Mouse (Mus musculus): ENCODE results near the gene Pole2. TPM values are rescaled to one million over a fixed set of nuclear protein-coding genes. Genes with fewer than 3 reads are reported as not detected.
"Not testable (repeated sequence)": the region's sequence is repeated elsewhere in the genome, so short reads cannot be mapped to it uniquely, and the experiment has no call there.

Pole2 gene
- polyA plus RNA-seq, 1 experiment from 2014 or later, result 37.5 TPM

- WGBS, result 89% methylated on average over 4 of the region's 4 CpGs
- H3K9me3 ChIP-seq; H3K27ac ChIP-seq; H3K36me3 ChIP-seq (replicated peaks); H3K4me3 ChIP-seq; DNase-seq (ENCODE audit: extremely low spot score, low spot score); H3K27me3 ChIP-seq (ENCODE audit: poor library complexity, severe bottlenecking); H3K4me1 ChIP-seq: not testable (repeated sequence)
Observed at GRCm38 (mm10) chr12:69163586-69163985, 64.4 kb downstream of the Pole2 start.

- not testable (repeated sequence) for H3K4me3 ChIP-seq; H3K27ac ChIP-seq; H3K9me3 ChIP-seq; H3K4me1 ChIP-seq; DNase-seq (ENCODE audit: extremely low spot score, low spot score); H3K27me3 ChIP-seq (ENCODE audit: poor library complexity, severe bottlenecking)
- WGBS, result 86% methylated on average over 2 of the region's 2 CpGs
- peaks cover 24% of the 10 kb centered on the region for H3K36me3 ChIP-seq (replicated peaks)
Observed at GRCm38 (mm10) chr12:69160677-69161076, 67.3 kb downstream of the Pole2 start.

GRCm38 (mm10) chr12:69159578-69159940, 68.4 kb downstream of the Pole2 start:
- H3K9me3 ChIP-seq, result no peaks in the 10 kb centered on the region
- H3K4me3 ChIP-seq, result peak overlapping the region; percentile 32
- H3K36me3 ChIP-seq (replicated peaks), result peaks cover 31% of the 10 kb centered on the region
- no peaks in the 10 kb centered on the region for H3K27me3 ChIP-seq (ENCODE audit: poor library complexity, severe bottlenecking)
- no peak for DNase-seq (ENCODE audit: extremely low spot score, low spot score)
- no peak overlapping the region for H3K27ac ChIP-seq
- H3K4me1 ChIP-seq, result peaks cover 9% of the 10 kb centered on the region
- 7% methylated on average over 9 of the region's 9 CpGs for WGBS

- peaks cover 32% of the 10 kb centered on the region for H3K36me3 ChIP-seq (replicated peaks)
- H3K27ac ChIP-seq, result peak within 1 kb of the TSS; percentile 97
- peak within 1 kb of the TSS; percentile 84 for H3K4me3 ChIP-seq
- peak; percentile 99 for DNase-seq (ENCODE audit: extremely low spot score, low spot score)
- under 1% methylated on average over 60 of the region's 68 CpGs for WGBS
- not testable (repeated sequence) for H3K27me3 ChIP-seq (ENCODE audit: poor library complexity, severe bottlenecking); H3K4me1 ChIP-seq; H3K9me3 ChIP-seq
Observed at GRCm38 (mm10) chr12:69158765-69159577, 69.0 kb downstream of the Pole2 start, which contains the start of gene Rps29. Gene Rps29 (minus strand): TSS chr12:69159186.

- WGBS, result under 1% methylated on average over 19 of the region's 19 CpGs
- Histone ChIP-seq H3K4me1 (peaks cover 9% of the 10 kb centered on the region), H3K4me3 (peak overlapping the region; percentile 84), H3K27ac (peak overlapping the region; percentile 97), H3K27me3 (ENCODE audit: poor library complexity, severe bottlenecking) (no peaks in the 10 kb centered on the region), H3K9me3 (no peaks in the 10 kb centered on the region), H3K36me3 (replicated peaks) (peaks cover 32% of the 10 kb centered on the region)
- DNase-seq (ENCODE audit: extremely low spot score, low spot score), result no peak
Observed at GRCm38 (mm10) chr12:69158366-69158764, 69.6 kb downstream of the Pole2 start.

- no peak overlapping the region for H3K27ac ChIP-seq
- H3K27me3 ChIP-seq (ENCODE audit: poor library complexity, severe bottlenecking), result no peaks in the 10 kb centered on the region
- peak overlapping the region; percentile 84; the same call in 1 of the 2 replicates for H3K4me3 ChIP-seq
- peaks cover 9% of the 10 kb centered on the region for H3K4me1 ChIP-seq
- no peak for DNase-seq (ENCODE audit: extremely low spot score, low spot score)
- no peaks in the 10 kb centered on the region for H3K9me3 ChIP-seq
- 92% methylated on average over 2 of the region's 2 CpGs for WGBS
- peaks cover 32% of the 10 kb centered on the region for H3K36me3 ChIP-seq (replicated peaks)
Observed at GRCm38 (mm10) chr12:69157107-69157506, 70.9 kb downstream of the Pole2 start.

- Histone ChIP-seq H3K9me3 (no peaks in the 10 kb centered on the region), H3K27ac (no peak overlapping the region), H3K36me3 (replicated peaks) (peaks cover 32% of the 10 kb centered on the region), H3K27me3 (ENCODE audit: poor library complexity, severe bottlenecking) (no peaks in the 10 kb centered on the region), H3K4me3 (no peak overlapping the region), H3K4me1 (peaks cover 9% of the 10 kb centered on the region)
- DNase-seq (ENCODE audit: extremely low spot score, low spot score), result no peak
- WGBS, result 84% methylated on average over 4 of the region's 4 CpGs
Observed at GRCm38 (mm10) chr12:69156436-69156835, 71.6 kb downstream of the Pole2 start.

GRCm38 (mm10) chr12:69155923-69156322, 72.1 kb downstream of the Pole2 start:
- H3K27me3 ChIP-seq (ENCODE audit: poor library complexity, severe bottlenecking), result no peaks in the 10 kb centered on the region
- H3K27ac ChIP-seq, result no peak overlapping the region
- H3K4me1 ChIP-seq, result peaks cover 9% of the 10 kb centered on the region
- H3K9me3 ChIP-seq, result no peaks in the 10 kb centered on the region
- WGBS, result 92% methylated on average over 2 of the region's 2 CpGs
- H3K36me3 ChIP-seq (replicated peaks), result peaks cover 32% of the 10 kb centered on the region
- no peak for DNase-seq (ENCODE audit: extremely low spot score, low spot score)
- H3K4me3 ChIP-seq, result no peak overlapping the region

Small RNAs within 50 kb of the gene (microRNA-seq; reads per million reads assigned to microRNA genes)
- gene Gm47287, result not detected
- gene Gm47295, result 0.90 reads per million

Other genes starting within 250 kb of the Pole2 start
- gene Rps29, start 69.0 kb downstream of the Pole2 start, polyA plus RNA-seq (2016; fragmentation: Nextera tagmentation; extraction: Ambion mirVana), result 1,386 and 1,412 TPM in 2 replicates
- 37.1 and 41.2 TPM in 2 replicates for gene Lrr1, start 59.4 kb downstream of the Pole2 start, polyA plus RNA-seq (2016; fragmentation: Nextera tagmentation; extraction: Ambion mirVana)
- 567 and 576 TPM in 2 replicates for gene Rpl36al, start 44.1 kb downstream of the Pole2 start, polyA plus RNA-seq (2016; fragmentation: Nextera tagmentation; extraction: Ambion mirVana)
- gene Mgat2, start 44.0 kb downstream of the Pole2 start, polyA plus RNA-seq (2016; fragmentation: Nextera tagmentation; extraction: Ambion mirVana), result 28.3 and 30.9 TPM in 2 replicates
- gene Gm49383, start 31.1 kb downstream of the Pole2 start, polyA plus RNA-seq (2016; fragmentation: Nextera tagmentation; extraction: Ambion mirVana), result 62.2 and 67.8 TPM in 2 replicates
- 16.3 and 19.0 TPM in 2 replicates for gene Dnaaf2, start 29.8 kb downstream of the Pole2 start, polyA plus RNA-seq (2016; fragmentation: Nextera tagmentation; extraction: Ambion mirVana)
- 51.8 and 59.4 TPM in 2 replicates for gene Gm49384, start 23.9 kb downstream of the Pole2 start, polyA plus RNA-seq (2016; fragmentation: Nextera tagmentation; extraction: Ambion mirVana)
- gene Klhdc1, start 13.0 kb upstream of the Pole2 start, polyA plus RNA-seq (2016; fragmentation: Nextera tagmentation; extraction: Ambion mirVana), result 2.6 and 3.3 TPM in 2 replicates
- gene Klhdc2, start 68.5 kb upstream of the Pole2 start, polyA plus RNA-seq (2016; fragmentation: Nextera tagmentation; extraction: Ambion mirVana), result 198 and 202 TPM in 2 replicates
- gene Nemf, start 129.0 kb upstream of the Pole2 start, polyA plus RNA-seq (2016; fragmentation: Nextera tagmentation; extraction: Ambion mirVana), result 95.2 and 97.8 TPM in 2 replicates
- gene Arf6, start 144.0 kb upstream of the Pole2 start, polyA plus RNA-seq (2016; fragmentation: Nextera tagmentation; extraction: Ambion mirVana), result 32.6 and 33.5 TPM in 2 replicates
- gene Gm9887, start 144.3 kb upstream of the Pole2 start, polyA plus RNA-seq (2016; fragmentation: Nextera tagmentation; extraction: Ambion mirVana), result 0.84 and 1.2 TPM in 2 replicates